Mouse (Mus musculus) E14TG2a.4 (cell line): ENCODE results near the gene Fxyd3.

Source experiments
- CTCF ChIP-seq: conservative IDR thresholded peaks from 2 replicates; pipeline ENCODE4 v1.5.1; 2014; ENCODE audit warnings: low read length
- NANOG ChIP-seq: IDR thresholded peaks from 2 replicates; pipeline ENCODE4 v1.6.1; 2014; ENCODE audit warnings: borderline replicate concordance, low read length, mixed read lengths

- TF ChIP-seq CTCF, result no peak
- TF ChIP-seq NANOG, result no peak
These were observed 42.9 kb downstream of the Fxyd3 start for GRCm38 (mm10) chr7:31033409-31034165.
